In genomic region chr1:12577978-12578377, GRCm38 (mm10) we compare ENCODE assay signal across 10 mouse cellular contexts.
"Had no signal": no experiment of that assay in that cellular context is flagged by ENCODE, and none has a peak within 500 bp of the region (broad histone marks: within the 10 kb centered on the region; RNA-seq: fewer than 3 reads in every experiment).

No protein-coding gene starts in this region.

- H3K9ac ChIP-seq: limb, embryonic 13.5 days; liver, embryonic 14.5 days had no signal

- H3K27me3 ChIP-seq: limb, embryonic 13.5 days had no signal

- H3K4me3 ChIP-seq: layer of hippocampus, adult 2 months; limb, embryonic 13.5 days had no signal

- H3K36me3 ChIP-seq: limb, embryonic 13.5 days had no signal

- DNase-seq: kidney, adult 11 months; kidney, adult 9 months; kidney, postnatal 4 days; left cerebral cortex, postnatal 4 days; lung, adult 18-20 months; thymus, postnatal 4 days had no signal

- H3K27ac ChIP-seq: kidney, postnatal 0 days; layer of hippocampus, adult 2 months; limb, embryonic 13.5 days; liver, embryonic 14.5 days had no signal
